Mouse (Mus musculus): ENCODE measurements around the gene Utrn.

GRCm38 (mm10) chr10:12545440-12545839, 323.7 kb downstream of the Utrn start:
- no peak for TF ChIP-seq EP300 (IDR thresholded peaks at IDR 0.05; ENCODE audit: low read depth)
- no peak for TF ChIP-seq CTCF (IDR thresholded peaks at IDR 0.05; ENCODE audit: low read depth)
